Mouse (Mus musculus): ENCODE measurements at regions not wholly inside any gene's neighbourhood (a gene's known extent, or its start where the extent isn't known, plus 50 kb on each side); places are given as distances from the start of the nearest gene placed in this dataset.

DNA sequence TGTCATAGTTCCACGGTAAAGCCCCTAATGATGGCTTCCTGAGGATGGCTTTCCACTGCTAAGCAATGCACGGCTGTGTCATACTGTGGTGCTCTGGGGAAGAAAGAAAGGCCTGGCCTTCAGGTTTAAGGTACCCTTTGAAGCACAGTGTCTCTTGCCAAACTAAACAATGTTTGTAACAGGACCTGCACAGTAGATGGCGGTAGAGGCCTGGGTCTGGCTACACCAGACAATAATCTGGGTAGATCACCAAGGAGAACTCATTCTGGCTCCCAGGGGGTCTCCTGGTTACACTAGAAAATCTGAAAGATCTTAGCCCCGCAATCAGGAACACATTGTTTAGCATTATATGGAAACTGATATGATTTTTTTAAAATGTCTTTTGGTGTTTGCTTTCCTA, 276.4 kb downstream of the Drd1 start:
- H3K27me3 ChIP-seq (ENCODE audit: control insufficient read depth, insufficient read depth, low read length) = no peaks in the 10 kb centered on the region
- no peaks in the 10 kb centered on the region for H3K4me1 ChIP-seq (ENCODE audit: control insufficient read depth, insufficient read depth, insufficient read length)
- H3K4me3 ChIP-seq (ENCODE audit: extremely low read depth, insufficient read depth, insufficient read length) = no peak overlapping the region
- no peak overlapping the region for H3K27ac ChIP-seq (ENCODE audit: insufficient read depth, low read length)
- H3K36me3 ChIP-seq (ENCODE audit: control insufficient read depth, insufficient read depth, low read length) = no peaks in the 10 kb centered on the region
- no peak for DNase-seq (ENCODE audit: low read depth in 1 of 2, low spot score in 2 of 2)
- 53% methylated on average over 4 of the region's 4 CpGs for WGBS
- TF ChIP-seq CTCF (IDR thresholded peaks at IDR 0.05; ENCODE audit: extremely low read depth, insufficient read depth, insufficient read length, insufficient replicate concordance) = no peak
- no peak for TF ChIP-seq POLR2A (IDR thresholded peaks at IDR 0.05; ENCODE audit: low read depth, low read length)

DNA sequence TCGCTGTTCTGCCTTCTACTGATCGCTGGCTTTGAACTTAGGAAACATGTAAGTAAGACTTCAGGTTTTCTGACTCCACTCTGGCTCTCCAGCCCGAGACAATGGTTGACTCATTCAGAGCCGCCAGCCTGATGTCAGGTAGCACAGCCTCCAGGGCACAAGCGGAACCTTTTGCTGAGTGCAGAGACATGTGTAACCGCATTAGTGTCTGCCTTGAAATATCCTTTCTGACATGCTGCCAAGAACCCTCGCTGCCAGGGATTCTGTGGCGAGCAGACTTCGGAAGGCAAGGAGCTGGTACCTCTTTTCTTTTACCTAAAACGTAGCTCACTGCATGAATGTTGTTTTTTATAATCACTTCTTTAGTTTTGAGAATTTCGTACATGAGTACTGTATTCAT, 279.1 kb downstream of the Drd1 start:
- Histone ChIP-seq H3K27me3 (ENCODE audit: control insufficient read depth, insufficient read depth, low read length) (no peaks in the 10 kb centered on the region), H3K36me3 (ENCODE audit: control insufficient read depth, insufficient read depth, low read length) (no peaks in the 10 kb centered on the region), H3K4me3 (ENCODE audit: extremely low read depth, insufficient read depth, insufficient read length) (no peak overlapping the region), H3K4me1 (ENCODE audit: control insufficient read depth, insufficient read depth, insufficient read length) (no peaks in the 10 kb centered on the region), H3K27ac (ENCODE audit: insufficient read depth, low read length) (no peak overlapping the region)
- 84% methylated on average over 11 of the region's 11 CpGs for WGBS
- DNase-seq (ENCODE audit: low read depth in 1 of 2, low spot score in 2 of 2) = no peak
- TF ChIP-seq CTCF (IDR thresholded peaks at IDR 0.05; ENCODE audit: extremely low read depth, insufficient read depth, insufficient read length, insufficient replicate concordance) (no peak), POLR2A (IDR thresholded peaks at IDR 0.05; ENCODE audit: low read depth, low read length) (no peak)

GRCm38 (mm10) chr13:53775687-53776086, 279.8 kb downstream of the Drd1 start:
- Histone ChIP-seq H3K27me3 (ENCODE audit: control insufficient read depth, insufficient read depth, low read length) (no peaks in the 10 kb centered on the region), H3K27ac (ENCODE audit: insufficient read depth, low read length) (no peak overlapping the region), H3K4me3 (ENCODE audit: extremely low read depth, insufficient read depth, insufficient read length) (no peak overlapping the region), H3K36me3 (ENCODE audit: control insufficient read depth, insufficient read depth, low read length) (no peaks in the 10 kb centered on the region), H3K4me1 (ENCODE audit: control insufficient read depth, insufficient read depth, insufficient read length) (no peaks in the 10 kb centered on the region)
- 45% methylated on average over 5 of the region's 5 CpGs for WGBS
- no peak for TF ChIP-seq CTCF (IDR thresholded peaks at IDR 0.05; ENCODE audit: extremely low read depth, insufficient read depth, insufficient read length, insufficient replicate concordance)
- no peak for TF ChIP-seq POLR2A (IDR thresholded peaks at IDR 0.05; ENCODE audit: low read depth, low read length)
- no peak for DNase-seq (ENCODE audit: low read depth in 1 of 2, low spot score in 2 of 2)

DNA sequence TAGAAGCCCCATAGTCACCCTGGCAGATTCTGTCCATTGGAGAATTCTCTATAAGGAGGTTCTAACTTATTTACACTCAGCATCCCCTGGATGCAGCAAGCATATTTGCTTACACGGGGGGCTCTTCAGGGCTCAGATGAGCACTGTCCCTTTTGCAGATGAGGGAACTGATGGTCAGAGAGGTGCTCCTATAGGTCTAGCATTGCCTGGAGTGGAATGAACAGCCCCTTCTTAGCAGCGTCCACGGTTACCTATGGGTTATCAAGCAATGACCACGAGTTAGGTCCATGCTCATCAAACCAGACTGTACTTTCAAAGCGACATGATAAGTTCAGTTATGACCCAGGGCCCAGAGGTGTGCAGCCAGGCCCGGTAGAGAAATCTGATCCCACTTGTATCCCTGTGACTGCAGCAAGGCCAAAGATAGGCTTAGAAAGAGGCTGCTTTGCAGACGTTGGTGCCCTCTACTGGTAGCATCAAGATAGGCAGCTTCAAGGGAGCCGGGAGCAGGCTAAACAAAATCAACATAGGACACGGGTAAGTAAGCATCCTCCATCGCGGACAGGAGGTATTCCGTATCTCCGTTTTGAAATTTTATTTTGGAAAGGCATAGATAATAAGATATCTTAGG, 290.8 kb downstream of the Drd1 start:
- Histone ChIP-seq H3K27me3 (ENCODE audit: control insufficient read depth, insufficient read depth, low read length) (no peaks in the 10 kb centered on the region), H3K36me3 (ENCODE audit: control insufficient read depth, insufficient read depth, low read length) (no peaks in the 10 kb centered on the region), H3K4me3 (ENCODE audit: extremely low read depth, insufficient read depth, insufficient read length) (no peak overlapping the region), H3K4me1 (ENCODE audit: control insufficient read depth, insufficient read depth, insufficient read length) (no peaks in the 10 kb centered on the region), H3K27ac (ENCODE audit: insufficient read depth, low read length) (no peak overlapping the region)
- TF ChIP-seq POLR2A (IDR thresholded peaks at IDR 0.05; ENCODE audit: low read depth, low read length) = no peak
- TF ChIP-seq CTCF (IDR thresholded peaks at IDR 0.05; ENCODE audit: extremely low read depth, insufficient read depth, insufficient read length, insufficient replicate concordance) = peak; percentile 29; the same call in 1 of the 2 replicates
- 32% methylated on average over 13 of the region's 13 CpGs for WGBS
- no peak for DNase-seq (ENCODE audit: low read depth in 1 of 2, low spot score in 2 of 2)

GRCm38 (mm10) chr13:53757576-53758237, 284.8 kb upstream of the Msx2 start:
- H3K27ac ChIP-seq (ENCODE audit: insufficient read depth, low read length) = no peak overlapping the region
- H3K4me3 ChIP-seq (ENCODE audit: extremely low read depth, insufficient read depth, insufficient read length) = no peak overlapping the region
- H3K36me3 ChIP-seq (ENCODE audit: control insufficient read depth, insufficient read depth, low read length) = no peaks in the 10 kb centered on the region
- TF ChIP-seq POLR2A (IDR thresholded peaks at IDR 0.05; ENCODE audit: low read depth, low read length) (no peak), CTCF (IDR thresholded peaks at IDR 0.05; ENCODE audit: extremely low read depth, insufficient read depth, insufficient read length, insufficient replicate concordance) (no peak)
- WGBS = 72% methylated on average over 13 of the region's 13 CpGs
- no peaks in the 10 kb centered on the region for H3K4me1 ChIP-seq (ENCODE audit: control insufficient read depth, insufficient read depth, insufficient read length)
- no peak for DNase-seq (ENCODE audit: low read depth in 1 of 2, low spot score in 2 of 2)
- H3K27me3 ChIP-seq (ENCODE audit: control insufficient read depth, insufficient read depth, low read length) = no peaks in the 10 kb centered on the region

DNA sequence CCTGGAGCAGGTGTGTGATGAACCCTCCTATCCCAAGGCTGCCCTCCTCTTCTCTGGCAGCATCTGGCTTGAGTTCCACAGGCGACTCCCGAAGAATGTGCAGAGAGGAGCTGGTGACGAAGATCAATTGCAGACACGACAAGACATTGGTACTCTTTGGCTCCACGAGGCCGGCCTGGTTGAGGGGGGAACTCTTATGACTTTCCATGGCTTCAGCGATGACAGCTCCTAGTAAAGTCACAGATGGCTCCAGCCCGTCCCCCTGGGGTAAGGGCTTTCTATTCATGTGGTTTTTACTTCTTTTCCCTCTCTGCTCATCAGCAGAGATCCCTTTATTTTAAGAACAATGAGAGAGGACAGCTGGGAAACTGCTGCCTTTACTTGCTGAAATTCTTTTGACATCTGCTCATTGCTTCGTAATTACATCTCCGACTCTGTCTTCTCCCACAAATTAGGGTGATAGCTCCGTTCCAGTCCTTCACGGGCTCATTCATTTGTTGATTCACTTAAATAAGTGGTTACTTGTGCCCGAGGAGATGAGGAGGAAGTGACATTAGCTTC, 284.2 kb upstream of the Msx2 start:
- Histone ChIP-seq H3K27me3 (ENCODE audit: control insufficient read depth, insufficient read depth, low read length) (no peaks in the 10 kb centered on the region), H3K36me3 (ENCODE audit: control insufficient read depth, insufficient read depth, low read length) (no peaks in the 10 kb centered on the region), H3K4me1 (ENCODE audit: control insufficient read depth, insufficient read depth, insufficient read length) (no peaks in the 10 kb centered on the region), H3K27ac (ENCODE audit: insufficient read depth, low read length) (no peak overlapping the region), H3K4me3 (ENCODE audit: extremely low read depth, insufficient read depth, insufficient read length) (no peak overlapping the region)
- no peak for DNase-seq (ENCODE audit: low read depth in 1 of 2, low spot score in 2 of 2)
- WGBS = 84% methylated on average over 13 of the region's 13 CpGs
- no peak for TF ChIP-seq POLR2A (IDR thresholded peaks at IDR 0.05; ENCODE audit: low read depth, low read length)
- no peak for TF ChIP-seq CTCF (IDR thresholded peaks at IDR 0.05; ENCODE audit: extremely low read depth, insufficient read depth, insufficient read length, insufficient replicate concordance)

All from spleen, adult 2 months (tissue).